In genomic region chr17:10417558-10418253, GRCm38 (mm10) we compare ENCODE assay signal across 24 mouse cellular contexts.
A peak's percentile ranks its signal among the peaks of the same experiment; 100 is the strongest.
DNase-seq lines count a peak whose midpoint lies in the region; ATAC-seq and TF ChIP-seq lines count a peak whose summit lies in the region.
"Had no signal": no experiment of that assay in that cellular context is flagged by ENCODE, and none has a peak within 500 bp of the region (broad histone marks: within the 10 kb centered on the region; RNA-seq: fewer than 3 reads in every experiment).

No protein-coding gene starts in this region.

- H3K4me2 ChIP-seq in heart, embryonic 14.5 days (ENCODE audit: low read length) = no peak overlapping the region
- H3K4me2 ChIP-seq in heart, embryonic 16.5 days (ENCODE audit: low read depth, low read length) = no peak overlapping the region
- no peak overlapping the region for H3K4me2 ChIP-seq in intestine, embryonic 16.5 days (ENCODE audit: low read depth, low read length)
- H3K4me2 ChIP-seq in liver, embryonic 12.5 days = no peak overlapping the region
- H3K4me2 ChIP-seq: embryonic facial prominence, embryonic 15.5 days; forebrain, embryonic 12.5 days; hindbrain, embryonic 14.5 days; liver, embryonic 13.5 days; midbrain, embryonic 13.5 days had no signal

- H3K79me2 ChIP-seq in heart, adult 2 months (replicated peaks; ENCODE audit: control insufficient read depth, insufficient read depth, low read length) = no peaks in the 10 kb centered on the region

- H3K36me3 ChIP-seq in heart, adult 2 months (ENCODE audit: control insufficient read depth, insufficient read depth, low read length) = no peaks in the 10 kb centered on the region
- H3K36me3 ChIP-seq in heart, embryonic 14.5 days (ENCODE audit: control insufficient read depth, insufficient read depth, low read length) = no peaks in the 10 kb centered on the region
- H3K36me3 ChIP-seq in heart, embryonic 16.5 days (ENCODE audit: control insufficient read depth, insufficient read depth) = no peaks in the 10 kb centered on the region
- no peaks in the 10 kb centered on the region for H3K36me3 ChIP-seq in intestine, embryonic 16.5 days (ENCODE audit: control insufficient read depth, insufficient read depth, low read length)
- H3K36me3 ChIP-seq in liver, embryonic 12.5 days = no peaks in the 10 kb centered on the region
- H3K36me3 ChIP-seq: embryonic facial prominence, embryonic 15.5 days; forebrain, embryonic 12.5 days; liver, embryonic 13.5 days; midbrain, embryonic 13.5 days had no signal

- H3K27ac ChIP-seq in heart, adult 2 months = peak overlapping the region; percentile 86
- peak overlapping the region; percentile 74 to 91 for H3K27ac ChIP-seq in heart, embryonic 14.5 days (replicated peaks in 1 of 2; ENCODE audit: control insufficient read depth in 1 of 2, insufficient read depth in 1 of 2, low read depth in 2 of 2, low read length in 2 of 2)
- H3K27ac ChIP-seq in heart, embryonic 16.5 days (ENCODE audit: low read length) = peak overlapping the region; percentile 40
- no peak overlapping the region for H3K27ac ChIP-seq in intestine, embryonic 16.5 days (ENCODE audit: low read length)
- H3K27ac ChIP-seq in liver, embryonic 12.5 days = no peak overlapping the region
- H3K27ac ChIP-seq: embryonic facial prominence, embryonic 15.5 days; forebrain, embryonic 12.5 days; hindbrain, embryonic 14.5 days; liver, embryonic 13.5 days; macrophage; midbrain, embryonic 13.5 days had no signal

- intact Hi-C loops in heart, adult 2 months (cut with DNase I) = no loop called here
- intact Hi-C loops in heart, postnatal 14 days (cut with DNase I) = no loop called here

- no peak for TF ChIP-seq CTCF in heart, adult 2 months (IDR thresholded peaks at IDR 0.05)

- TF ChIP-seq POLR2A in heart, adult 2 months (IDR thresholded peaks at IDR 0.05; ENCODE audit: insufficient read depth, low read depth, low read length) = no peak

- H3K9me3 ChIP-seq in heart, embryonic 14.5 days (ENCODE audit: control insufficient read depth, low read length) = no peaks in the 10 kb centered on the region
- no peaks in the 10 kb centered on the region for H3K9me3 ChIP-seq in heart, embryonic 16.5 days (replicated peaks; ENCODE audit: control insufficient read depth, low read length)
- H3K9me3 ChIP-seq in intestine, embryonic 16.5 days (ENCODE audit: control insufficient read depth, low read length) = no peaks in the 10 kb centered on the region
- no peaks in the 10 kb centered on the region for H3K9me3 ChIP-seq in liver, embryonic 12.5 days (replicated peaks)
- H3K9me3 ChIP-seq: embryonic facial prominence, embryonic 15.5 days; forebrain, embryonic 12.5 days; liver, embryonic 13.5 days; midbrain, embryonic 13.5 days had no signal

- ATAC-seq in heart, embryonic 14.5 days (ENCODE audit: insufficient number of reproducible peaks, insufficient read depth, low FRiP score, low read depth) = no peak
- ATAC-seq in heart, embryonic 16.5 days (replicated peaks; ENCODE audit: extremely low read depth, insufficient read depth, low FRiP score) = no peak
- ATAC-seq in intestine, embryonic 16.5 days = peak; percentile 93
- no peak for ATAC-seq in liver, embryonic 12.5 days
- ATAC-seq: CD4-positive, CD25-positive, alpha-beta regulatory T cell, adult 4 months; midbrain, embryonic 13.5 days had no signal

- peaks cover 15% of the 10 kb centered on the region for H3K4me1 ChIP-seq in heart, adult 2 months (ENCODE audit: control insufficient read depth, insufficient read depth, low read length)
- H3K4me1 ChIP-seq in heart, embryonic 14.5 days (ENCODE audit: control insufficient read depth in 2 of 2, insufficient read depth in 2 of 2, low read length in 2 of 2) = peaks cover 32 to 46% of the 10 kb centered on the region in 2 experiments
- peaks cover 39% of the 10 kb centered on the region for H3K4me1 ChIP-seq in heart, embryonic 16.5 days (ENCODE audit: control insufficient read depth, insufficient read depth, low read length)
- peaks cover 2% of the 10 kb centered on the region; the same call in 1 of the 2 replicates for H3K4me1 ChIP-seq in intestine, embryonic 16.5 days (ENCODE audit: control insufficient read depth, insufficient read depth, low read length)
- no peaks in the 10 kb centered on the region for H3K4me1 ChIP-seq in liver, embryonic 12.5 days
- H3K4me1 ChIP-seq: embryonic facial prominence, embryonic 15.5 days; liver, embryonic 13.5 days had no signal

- DNase-seq in heart, adult 2 months = peak in 1 of 2 experiments; percentile 12
- DNase-seq in heart, postnatal 14 days = no peak
- no peak for DNase-seq in heart, adult 9 months (ENCODE audit: low spot score in 2 of 2)
- DNase-seq: adrenal gland, postnatal 14 days; cerebellum, adult 18-20 months; cerebellum, postnatal 10 days; kidney, adult 9 months; layer of hippocampus, postnatal 36 days; left cerebral cortex, postnatal 4 days; liver, embryonic 13.5 days; lung, adult 18-20 months; retina, postnatal 1 day; right cerebral cortex, postnatal 14 days; thymus, postnatal 4 days had no signal

- 67% methylated on average over 7 of the region's 7 CpGs for WGBS in heart, adult 2 months
- WGBS in heart, embryonic 14.5 days = 59% methylated on average over 7 of the region's 7 CpGs
- 63% methylated on average over 7 of the region's 7 CpGs for WGBS in heart, embryonic 16.5 days
- 66% methylated on average over 7 of the region's 7 CpGs for WGBS in intestine, embryonic 16.5 days
- 70% methylated on average over 7 of the region's 7 CpGs for WGBS in liver, embryonic 12.5 days (ENCODE audit: insufficient replicate concordance)

- H3K4me3 ChIP-seq in heart, adult 2 months = no peak overlapping the region
- H3K4me3 ChIP-seq in heart, embryonic 14.5 days (ENCODE audit: control insufficient read depth in 1 of 2, insufficient read depth in 1 of 2, low read depth in 1 of 2, low read length in 2 of 2) = no peak overlapping the region
- H3K4me3 ChIP-seq in heart, embryonic 16.5 days (ENCODE audit: low read length) = no peak overlapping the region
- no peak overlapping the region for H3K4me3 ChIP-seq in intestine, embryonic 16.5 days (ENCODE audit: low read length)
- H3K4me3 ChIP-seq in liver, embryonic 12.5 days = no peak overlapping the region
- H3K4me3 ChIP-seq: embryonic facial prominence, embryonic 15.5 days; forebrain, embryonic 12.5 days; liver, embryonic 13.5 days; midbrain, embryonic 13.5 days had no signal

- H3K27me3 ChIP-seq in heart, adult 2 months (ENCODE audit: control insufficient read depth, insufficient read depth, low read length) = no peaks in the 10 kb centered on the region
- H3K27me3 ChIP-seq in heart, embryonic 14.5 days (ENCODE audit: control insufficient read depth, insufficient read depth, low read length) = no peaks in the 10 kb centered on the region
- no peaks in the 10 kb centered on the region for H3K27me3 ChIP-seq in heart, embryonic 16.5 days (ENCODE audit: control insufficient read depth, insufficient read depth, low read length)
- H3K27me3 ChIP-seq in intestine, embryonic 16.5 days (replicated peaks; ENCODE audit: control insufficient read depth, insufficient read depth, low read length) = no peaks in the 10 kb centered on the region
- no peaks in the 10 kb centered on the region for H3K27me3 ChIP-seq in liver, embryonic 12.5 days (replicated peaks)
- H3K27me3 ChIP-seq: embryonic facial prominence, embryonic 15.5 days; forebrain, embryonic 12.5 days; liver, embryonic 13.5 days; midbrain, embryonic 13.5 days had no signal

- H3K9ac ChIP-seq in heart, adult 2 months (ENCODE audit: low read depth, low read length) = no peak overlapping the region
- H3K9ac ChIP-seq in heart, embryonic 14.5 days (ENCODE audit: low read length) = no peak overlapping the region
- H3K9ac ChIP-seq in heart, embryonic 16.5 days (ENCODE audit: low read length) = no peak overlapping the region
- no peak overlapping the region for H3K9ac ChIP-seq in intestine, embryonic 16.5 days (ENCODE audit: low read depth, low read length)
- no peak overlapping the region for H3K9ac ChIP-seq in liver, embryonic 12.5 days
- H3K9ac ChIP-seq: embryonic facial prominence, embryonic 15.5 days; forebrain, embryonic 12.5 days; hindbrain, embryonic 14.5 days; liver, embryonic 13.5 days; midbrain, embryonic 13.5 days had no signal

- no peak for TF ChIP-seq EP300 in heart, adult 2 months (IDR thresholded peaks at IDR 0.05; ENCODE audit: insufficient read depth, low read depth, low read length)

Comparison
In these comparisons a context has a peak if more than half of its experiments do, and no peak if none do; other contexts are left out.
1. H3K27ac ChIP-seq: peak in heart, adult 2 months (single experiment), heart, embryonic 14.5 days (2 of 2) and heart, embryonic 16.5 days (single experiment); none in intestine, embryonic 16.5 days (single experiment) and liver, embryonic 12.5 days (single experiment).